Mouse (Mus musculus): Measurements from ENCODE around the gene Akr1b8. TPM values are rescaled to one million over a fixed set of nuclear protein-coding genes. Genes with fewer than 3 reads are reported as not detected.

Gene Akr1b8
- total RNA-seq, 1 experiment: 25.1 TPM

DNA sequence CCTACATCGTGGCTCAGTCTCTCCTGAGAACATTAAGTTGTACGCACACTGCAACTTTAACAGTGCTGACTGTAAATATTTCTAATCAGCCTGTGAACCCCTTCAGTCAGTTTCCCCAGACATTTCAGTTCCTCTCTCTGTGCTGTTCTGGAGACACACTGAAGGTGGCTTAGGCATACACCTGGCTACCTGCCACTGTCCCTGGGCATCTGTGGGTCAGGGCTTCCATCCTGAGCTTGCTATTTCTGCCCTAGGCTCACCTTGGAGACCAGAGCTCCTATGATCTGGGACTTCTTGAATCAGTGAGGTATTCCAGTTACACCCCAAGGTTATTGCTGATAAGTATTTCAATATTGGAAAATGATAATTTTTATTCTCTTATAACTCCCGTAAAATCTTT, 1.5 kb upstream of the Akr1b8 start:
- in situ Hi-C loops (cut with MboI; ENCODE audit: low sequenced_read_pairs in 2 of 2, unreplicated experiment in 2 of 2): no loop called here
- DNase-seq (ENCODE audit: low read depth, low spot score): no peak
- Histone ChIP-seq H3K36me3 (ENCODE audit: control insufficient read depth, insufficient read depth, low read length, poor library complexity, severe bottlenecking) (no peaks in the 10 kb centered on the region), H3K9ac (ENCODE audit: insufficient read depth, low read depth, low read length, poor library complexity, severe bottlenecking) (no peak overlapping the region), H3K9me3 (ENCODE audit: control insufficient read depth, insufficient read depth, low read depth, low read length) (no peaks in the 10 kb centered on the region), H3K4me1 (ENCODE audit: control insufficient read depth in 2 of 2, insufficient read depth in 2 of 2, low read length in 2 of 2, poor library complexity in 1 of 2) (peaks cover 0 to 8% of the 10 kb centered on the region in 2 experiments; a peak in 2 of 4 replicates), H3K4me3 (ENCODE audit: insufficient read depth in 1 of 2, low read depth in 1 of 2, low read length in 2 of 2, poor library complexity in 1 of 2, severe bottlenecking in 1 of 2) (no peak overlapping the region), H3K27ac (ENCODE audit: insufficient read depth, low read depth, low read length, poor library complexity, severe bottlenecking) (no peak overlapping the region)
- TF ChIP-seq ZC3H11A (IDR thresholded peaks at IDR 0.05; ENCODE audit: borderline replicate concordance, low read depth, low read length): no peak
- TF ChIP-seq HCFC1 (IDR thresholded peaks at IDR 0.05; ENCODE audit: borderline replicate concordance, insufficient read depth, low read length): no peak
- no peak for TF ChIP-seq MAFK (IDR thresholded peaks at IDR 0.05; ENCODE audit: insufficient read depth, low read depth, low read length)
- TF ChIP-seq CHD2 (IDR thresholded peaks at IDR 0.05; ENCODE audit: low read depth, low read length): no peak
- no peak for TF ChIP-seq ZNF384 (IDR thresholded peaks at IDR 0.05; ENCODE audit: low read depth, low read length)

DNA sequence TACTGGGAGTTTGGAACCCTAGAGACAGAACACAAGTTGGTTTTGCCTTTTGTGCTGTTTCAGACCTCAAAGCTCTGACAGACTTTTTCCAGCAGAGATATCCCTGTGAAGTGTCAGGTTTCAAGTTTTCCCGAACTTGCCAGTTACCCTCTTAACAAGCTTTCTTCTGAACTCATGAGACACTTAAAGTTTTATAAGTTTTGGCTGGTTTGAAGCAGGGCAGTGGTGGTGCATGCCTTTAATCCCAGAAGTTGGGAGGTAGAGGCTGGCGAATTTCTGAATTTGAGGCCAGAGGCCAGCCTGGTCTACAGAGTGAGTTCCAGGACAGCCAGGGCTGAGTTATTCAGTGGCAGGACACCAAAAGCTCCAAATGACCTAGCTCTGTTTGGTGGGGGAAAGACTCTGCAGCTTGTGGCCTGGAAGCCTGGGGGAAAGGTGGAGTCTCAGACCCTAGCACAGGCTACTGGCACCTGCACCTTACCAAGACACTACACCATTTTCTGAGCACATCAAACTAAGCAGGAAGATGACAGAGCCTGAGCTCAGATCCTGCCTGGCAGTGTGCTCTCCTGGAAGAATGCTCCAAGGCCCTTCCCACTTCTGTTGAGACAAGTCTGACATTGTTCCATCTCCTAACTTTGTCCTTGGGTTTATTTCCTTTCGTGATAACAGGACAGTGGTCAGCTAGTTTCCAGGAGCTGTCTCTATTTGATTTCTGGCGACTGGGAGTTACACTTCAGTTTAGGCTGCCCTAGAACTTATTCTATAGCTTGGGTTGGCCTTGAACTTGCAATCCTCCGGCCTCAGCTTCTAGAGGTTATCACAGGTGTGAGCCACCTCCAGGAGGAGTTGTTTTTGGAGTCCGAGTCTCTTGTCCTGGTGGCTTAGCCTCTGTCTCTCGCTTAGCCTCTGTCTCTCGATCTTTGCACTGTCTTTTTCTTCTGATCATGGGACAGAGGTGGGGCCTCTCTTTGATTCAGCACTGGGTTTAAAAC, 732 bp downstream of the Akr1b8 start:
- no peak overlapping the region for H3K27ac ChIP-seq (ENCODE audit: insufficient read depth, low read depth, low read length, poor library complexity, severe bottlenecking)
- TF ChIP-seq ZC3H11A (IDR thresholded peaks at IDR 0.05; ENCODE audit: borderline replicate concordance, low read depth, low read length) (no peak), MAFK (IDR thresholded peaks at IDR 0.05; ENCODE audit: insufficient read depth, low read depth, low read length) (no peak), HCFC1 (IDR thresholded peaks at IDR 0.05; ENCODE audit: borderline replicate concordance, insufficient read depth, low read length) (no peak), ZNF384 (IDR thresholded peaks at IDR 0.05; ENCODE audit: low read depth, low read length) (no peak), CHD2 (IDR thresholded peaks at IDR 0.05; ENCODE audit: low read depth, low read length) (no peak)

DNA sequence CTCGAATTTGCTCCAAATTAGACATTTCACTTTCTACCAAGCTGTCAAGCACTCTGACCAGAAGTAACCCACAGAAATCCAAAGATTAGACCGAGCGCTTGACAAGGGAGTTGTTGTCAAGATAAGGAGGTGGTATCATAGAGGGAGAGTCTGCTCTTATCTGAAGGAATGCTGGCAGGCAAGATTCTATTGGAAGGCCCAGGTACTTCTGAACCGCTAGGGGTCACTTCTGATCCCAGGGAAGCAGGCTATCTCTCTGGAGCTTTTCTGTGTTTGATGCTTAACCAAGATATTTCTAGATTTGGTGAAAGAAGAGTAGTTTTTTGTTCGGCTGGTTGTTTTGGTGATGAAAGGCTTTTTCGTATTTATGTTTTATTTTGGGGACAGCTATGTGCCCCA, 1.4 kb downstream of the Akr1b8 start:
- in situ Hi-C loops (cut with MboI; ENCODE audit: low sequenced_read_pairs in 2 of 2, unreplicated experiment in 2 of 2): no loop called here
- H3K4me3 ChIP-seq (ENCODE audit: insufficient read depth in 1 of 2, low read depth in 1 of 2, low read length in 2 of 2, poor library complexity in 1 of 2, severe bottlenecking in 1 of 2): no peak overlapping the region
- H3K27ac ChIP-seq (ENCODE audit: insufficient read depth, low read depth, low read length, poor library complexity, severe bottlenecking): no peak overlapping the region
- H3K9me3 ChIP-seq (ENCODE audit: control insufficient read depth, insufficient read depth, low read depth, low read length): no peaks in the 10 kb centered on the region
- DNase-seq (ENCODE audit: low read depth, low spot score): no peak
- H3K9ac ChIP-seq (ENCODE audit: insufficient read depth, low read depth, low read length, poor library complexity, severe bottlenecking): no peak overlapping the region
- no peak for TF ChIP-seq MAFK (IDR thresholded peaks at IDR 0.05; ENCODE audit: insufficient read depth, low read depth, low read length)
- no peak for TF ChIP-seq CHD2 (IDR thresholded peaks at IDR 0.05; ENCODE audit: low read depth, low read length)
- peaks cover 0 to 8% of the 10 kb centered on the region in 2 experiments; a peak in 2 of 4 replicates for H3K4me1 ChIP-seq (ENCODE audit: control insufficient read depth in 2 of 2, insufficient read depth in 2 of 2, low read length in 2 of 2, poor library complexity in 1 of 2)
- no peaks in the 10 kb centered on the region for H3K36me3 ChIP-seq (ENCODE audit: control insufficient read depth, insufficient read depth, low read length, poor library complexity, severe bottlenecking)

More for the DNA sequence above, 732 bp downstream of the Akr1b8 start:
- H3K4me1 ChIP-seq (ENCODE audit: control insufficient read depth in 2 of 2, insufficient read depth in 2 of 2, low read length in 2 of 2, poor library complexity in 1 of 2): peaks cover 0 to 8% of the 10 kb centered on the region in 2 experiments; a peak in 2 of 4 replicates
- no peak overlapping the region for H3K9ac ChIP-seq (ENCODE audit: insufficient read depth, low read depth, low read length, poor library complexity, severe bottlenecking)
- no peaks in the 10 kb centered on the region for H3K9me3 ChIP-seq (ENCODE audit: control insufficient read depth, insufficient read depth, low read depth, low read length)
- no peak overlapping the region for H3K4me3 ChIP-seq (ENCODE audit: insufficient read depth in 1 of 2, low read depth in 1 of 2, low read length in 2 of 2, poor library complexity in 1 of 2, severe bottlenecking in 1 of 2)
- no peak for DNase-seq (ENCODE audit: low read depth, low spot score)
- in situ Hi-C loops (cut with MboI; ENCODE audit: low sequenced_read_pairs in 2 of 2, unreplicated experiment in 2 of 2): no loop called here
- no peaks in the 10 kb centered on the region for H3K36me3 ChIP-seq (ENCODE audit: control insufficient read depth, insufficient read depth, low read length, poor library complexity, severe bottlenecking)

DNA sequence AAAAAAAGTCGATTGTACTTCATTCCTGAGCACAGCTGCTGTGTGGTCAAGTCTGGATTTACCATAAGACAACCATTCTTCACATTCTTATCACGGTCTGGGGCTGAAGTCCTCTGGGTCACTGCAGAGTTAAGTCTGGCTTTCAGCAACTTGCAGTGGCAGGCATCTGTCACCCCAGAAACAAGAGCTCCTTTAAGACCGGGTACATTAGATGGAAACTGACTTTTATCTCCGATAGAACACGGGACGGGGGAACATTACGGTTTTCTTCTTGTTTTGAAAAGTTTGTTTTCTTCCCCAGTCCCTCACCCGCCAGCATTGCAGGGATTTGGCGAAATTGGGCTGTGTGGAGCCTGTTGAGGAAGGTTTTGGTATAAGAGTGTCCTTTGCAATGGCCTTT, 1.9 kb downstream of the Akr1b8 start:
- DNase-seq (ENCODE audit: low read depth, low spot score): no peak
- H3K27ac ChIP-seq (ENCODE audit: insufficient read depth, low read depth, low read length, poor library complexity, severe bottlenecking): no peak overlapping the region
- no peaks in the 10 kb centered on the region for H3K9me3 ChIP-seq (ENCODE audit: control insufficient read depth, insufficient read depth, low read depth, low read length)
- peaks cover 0 to 8% of the 10 kb centered on the region in 2 experiments; a peak in 2 of 4 replicates for H3K4me1 ChIP-seq (ENCODE audit: control insufficient read depth in 2 of 2, insufficient read depth in 2 of 2, low read length in 2 of 2, poor library complexity in 1 of 2)
- TF ChIP-seq CHD2 (IDR thresholded peaks at IDR 0.05; ENCODE audit: low read depth, low read length): no peak
- TF ChIP-seq HCFC1 (IDR thresholded peaks at IDR 0.05; ENCODE audit: borderline replicate concordance, insufficient read depth, low read length): no peak
- TF ChIP-seq ZNF384 (IDR thresholded peaks at IDR 0.05; ENCODE audit: low read depth, low read length): no peak
- TF ChIP-seq MAFK (IDR thresholded peaks at IDR 0.05; ENCODE audit: insufficient read depth, low read depth, low read length): no peak
- no peak for TF ChIP-seq ZC3H11A (IDR thresholded peaks at IDR 0.05; ENCODE audit: borderline replicate concordance, low read depth, low read length)
- in situ Hi-C loops (cut with MboI; ENCODE audit: low sequenced_read_pairs in 2 of 2, unreplicated experiment in 2 of 2): no loop called here
- H3K4me3 ChIP-seq (ENCODE audit: insufficient read depth in 1 of 2, low read depth in 1 of 2, low read length in 2 of 2, poor library complexity in 1 of 2, severe bottlenecking in 1 of 2): no peak overlapping the region
- no peak overlapping the region for H3K9ac ChIP-seq (ENCODE audit: insufficient read depth, low read depth, low read length, poor library complexity, severe bottlenecking)
- H3K36me3 ChIP-seq (ENCODE audit: control insufficient read depth, insufficient read depth, low read length, poor library complexity, severe bottlenecking): no peaks in the 10 kb centered on the region

Measured in ES-E14 (cell line).